Mouse (Mus musculus) testis, adult 2 months (tissue): ENCODE results near the gene Gramd1a. TPM values are rescaled to one million over a fixed set of nuclear protein-coding genes. Genes with fewer than 3 reads are reported as not detected.

Experiments used
- H3K27ac ChIP-seq: fragments of 200-500 bp; 2 replicates; pipeline ENCODE4 v1.5.1; 2012; ENCODE audit warnings: low read depth, low read length; ENCODE audit not compliant: control insufficient read depth, insufficient read depth
- H3K27me3 ChIP-seq: fragments of 200-500 bp; 2 replicates; pipeline ENCODE4 v1.6.1; 2012; ENCODE audit warnings: mild to moderate bottlenecking, low read length, moderate library complexity; ENCODE audit not compliant: control insufficient read depth, insufficient read depth
- H3K36me3 ChIP-seq: fragments of 200-500 bp; 2 replicates; pipeline ENCODE4 v1.6.1; 2012; ENCODE audit warnings: mild to moderate bottlenecking, low read length; ENCODE audit not compliant: control insufficient read depth, insufficient read depth
- H3K4me1 ChIP-seq: fragments of 200-500 bp; 2 replicates; pipeline ENCODE4 v1.6.1; 2012; ENCODE audit warnings: low read length; ENCODE audit not compliant: control insufficient read depth, insufficient read depth
- H3K4me3 ChIP-seq: fragments of 200-500 bp; 2 replicates; pipeline ENCODE4 v1.5.1; 2012; ENCODE audit warnings: low read depth, mild to moderate bottlenecking, low read length, moderate library complexity, mixed read lengths; ENCODE audit not compliant: control insufficient read depth
- CTCF ChIP-seq: fragments of 200-500 bp; IDR thresholded peaks from 2 replicates; pipeline ENCODE4 v1.5.1; 2012; ENCODE audit warnings: low read depth, mild to moderate bottlenecking, inconsistent platforms, low read length, moderate library complexity; ENCODE audit not compliant: control insufficient read depth, insufficient read depth, insufficient replicate concordance
- POLR2A ChIP-seq: fragments of 200-500 bp; IDR thresholded peaks from 2 replicates; pipeline ENCODE4 v1.6.1; 2012; ENCODE audit warnings: low read depth, mild to moderate bottlenecking, inconsistent platforms, low read length, moderate library complexity; ENCODE audit not compliant: control insufficient read depth
- polyA plus RNA-seq: library from polyadenylated mRNA; depleted of rRNA; stranded (reverse); fragments of >200 nt; gene quantifications from 2 replicates; pipeline ENCODE4 v1.2.3, GENCODE M21; 2012

Gramd1a gene
- polyA plus RNA-seq, 1 experiment = 35.1 TPM

DNA sequence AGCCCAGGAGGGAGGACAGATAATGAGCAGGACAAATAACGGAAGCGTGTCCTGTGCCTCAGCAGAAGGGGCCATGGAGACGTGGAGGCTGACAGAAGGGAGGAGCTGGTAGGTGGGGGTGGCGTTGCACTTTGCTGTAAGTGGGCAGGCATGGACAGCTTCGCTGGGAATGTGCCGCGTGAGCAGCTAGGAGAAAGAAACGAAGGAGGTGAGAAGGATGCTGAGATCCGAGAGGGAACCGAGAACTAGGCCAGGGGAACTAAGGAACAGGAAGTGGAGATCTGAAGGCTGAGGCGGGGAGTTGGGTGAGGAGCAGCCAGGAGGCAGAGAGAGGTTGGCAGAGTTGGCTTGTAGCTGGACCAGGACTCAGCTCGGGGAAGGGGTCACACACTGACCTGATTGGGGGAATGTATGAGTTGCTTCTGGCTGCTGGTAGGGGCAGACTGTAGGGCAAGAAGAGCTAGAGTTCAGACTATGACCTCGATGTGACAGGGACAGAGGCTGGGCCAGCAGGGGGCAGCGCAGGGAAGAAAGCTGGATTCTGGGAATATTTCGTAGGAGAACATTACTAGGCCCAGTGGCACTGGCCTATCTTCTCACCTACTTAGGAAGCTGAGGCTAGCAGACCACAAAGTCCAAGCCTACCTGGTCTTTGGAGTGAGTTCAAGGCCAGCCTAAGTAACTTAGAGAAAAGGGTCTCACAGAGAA is 50.5 kb downstream of the Gramd1a start:
- TF ChIP-seq CTCF (peak; percentile 62; the same call in 1 of the 2 replicates), POLR2A (no peak)
- no peaks in the 10 kb centered on the region for H3K4me1 ChIP-seq
- H3K27ac ChIP-seq = no peak overlapping the region
- no peak overlapping the region for H3K4me3 ChIP-seq
- H3K36me3 ChIP-seq = no peaks in the 10 kb centered on the region
- no peaks in the 10 kb centered on the region for H3K27me3 ChIP-seq

DNA sequence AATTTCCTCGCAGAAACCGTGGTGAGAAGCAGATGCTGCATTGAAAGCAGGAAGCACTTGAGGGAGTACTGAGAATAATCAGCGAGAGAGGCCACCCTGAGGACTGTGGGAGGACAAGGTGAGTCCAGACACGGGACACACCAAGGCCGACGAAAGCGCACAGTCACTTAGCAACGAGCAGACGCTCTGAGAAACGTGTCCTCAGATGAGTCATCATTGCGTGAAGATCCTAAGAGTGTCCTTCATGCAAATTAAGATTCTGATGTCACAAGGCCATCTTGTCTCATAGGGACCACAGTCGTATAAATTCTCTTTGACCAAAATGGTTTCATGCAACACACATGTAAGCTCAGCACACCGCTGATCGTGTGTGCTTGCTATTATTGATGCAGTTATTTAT is 54.9 kb downstream of the Gramd1a start:
- Histone ChIP-seq H3K27ac (no peak overlapping the region), H3K4me3 (no peak overlapping the region), H3K27me3 (no peaks in the 10 kb centered on the region), H3K36me3 (no peaks in the 10 kb centered on the region), H3K4me1 (no peaks in the 10 kb centered on the region; the same call in 1 of the 2 replicates)
- no peak for TF ChIP-seq POLR2A
- TF ChIP-seq CTCF = no peak

DNA sequence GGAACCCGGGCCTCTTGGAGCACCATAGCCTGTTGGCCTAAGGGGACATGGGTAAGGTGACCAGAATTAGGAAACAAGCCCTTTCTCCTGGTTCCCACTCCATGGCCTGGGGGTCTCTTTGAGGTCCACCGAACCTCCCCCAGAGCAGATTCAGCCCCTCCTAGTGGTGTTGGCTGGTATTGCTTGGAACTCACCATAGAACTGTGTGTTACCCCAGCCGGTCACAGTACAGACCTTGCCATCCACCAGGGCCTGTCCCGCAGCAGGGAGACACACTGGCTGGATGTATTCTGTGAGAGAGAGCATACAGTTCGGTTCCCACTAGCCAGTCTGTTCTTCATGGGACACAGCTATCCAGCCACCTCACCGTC is 56.1 kb downstream of the Gramd1a start:
- H3K36me3 ChIP-seq = no peaks in the 10 kb centered on the region
- no peak overlapping the region; the same call in 1 of the 2 replicates for H3K4me3 ChIP-seq
- TF ChIP-seq CTCF (no peak; the same call in 1 of the 2 replicates), POLR2A (no peak)
- H3K27ac ChIP-seq = no peak overlapping the region
- no peaks in the 10 kb centered on the region for H3K27me3 ChIP-seq
- no peaks in the 10 kb centered on the region; the same call in 1 of the 2 replicates for H3K4me1 ChIP-seq

DNA sequence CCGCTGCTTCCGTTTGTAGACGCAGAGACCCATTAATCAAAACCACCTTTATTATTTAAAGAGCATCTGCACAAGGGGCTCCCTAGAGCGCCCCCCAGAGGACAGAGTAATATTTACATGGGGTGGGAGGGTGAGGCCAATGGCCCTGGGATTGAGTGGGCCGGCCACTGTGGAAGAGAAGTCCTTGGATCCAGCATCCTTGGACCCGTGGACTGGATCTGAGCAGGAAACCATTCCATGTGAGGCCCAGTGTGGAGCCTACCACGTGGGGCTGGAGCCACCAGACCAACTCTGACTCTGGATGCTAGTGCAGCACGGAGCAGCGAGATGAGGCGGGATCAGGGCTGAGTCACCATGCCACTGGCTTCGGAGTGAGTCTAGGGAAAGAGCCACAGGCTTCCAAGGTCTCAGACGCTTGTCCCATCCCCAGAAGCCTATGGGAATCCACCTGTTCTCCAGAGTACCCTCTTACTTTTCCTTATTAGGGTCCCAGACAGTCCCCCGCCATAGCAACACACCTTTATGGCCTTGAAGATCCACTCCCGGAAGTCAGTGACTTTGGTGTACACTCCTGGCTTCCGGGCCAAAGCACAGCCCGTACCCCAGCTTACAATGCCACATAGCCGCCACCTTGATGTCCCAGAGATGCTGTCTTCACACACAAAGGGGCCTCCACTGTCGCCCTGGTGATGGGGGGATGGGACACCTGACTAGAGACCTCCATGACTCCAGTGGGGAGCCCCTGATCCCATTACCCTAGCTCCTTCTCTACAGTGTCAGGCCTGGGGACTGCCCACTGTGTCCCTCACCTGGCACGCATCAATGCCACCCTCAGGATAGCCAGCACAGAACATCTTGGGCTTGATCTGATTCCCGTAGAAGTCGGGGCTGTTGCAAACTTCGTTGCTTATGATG is 56.7 kb downstream of the Gramd1a start:
- TF ChIP-seq POLR2A (no peak), CTCF (peak; percentile 41; the same call in 1 of the 2 replicates)
- Histone ChIP-seq H3K4me3 (peak overlapping the region; percentile 54), H3K36me3 (no peaks in the 10 kb centered on the region), H3K4me1 (no peaks in the 10 kb centered on the region; the same call in 1 of the 2 replicates), H3K27me3 (no peaks in the 10 kb centered on the region), H3K27ac (no peak overlapping the region)

DNA sequence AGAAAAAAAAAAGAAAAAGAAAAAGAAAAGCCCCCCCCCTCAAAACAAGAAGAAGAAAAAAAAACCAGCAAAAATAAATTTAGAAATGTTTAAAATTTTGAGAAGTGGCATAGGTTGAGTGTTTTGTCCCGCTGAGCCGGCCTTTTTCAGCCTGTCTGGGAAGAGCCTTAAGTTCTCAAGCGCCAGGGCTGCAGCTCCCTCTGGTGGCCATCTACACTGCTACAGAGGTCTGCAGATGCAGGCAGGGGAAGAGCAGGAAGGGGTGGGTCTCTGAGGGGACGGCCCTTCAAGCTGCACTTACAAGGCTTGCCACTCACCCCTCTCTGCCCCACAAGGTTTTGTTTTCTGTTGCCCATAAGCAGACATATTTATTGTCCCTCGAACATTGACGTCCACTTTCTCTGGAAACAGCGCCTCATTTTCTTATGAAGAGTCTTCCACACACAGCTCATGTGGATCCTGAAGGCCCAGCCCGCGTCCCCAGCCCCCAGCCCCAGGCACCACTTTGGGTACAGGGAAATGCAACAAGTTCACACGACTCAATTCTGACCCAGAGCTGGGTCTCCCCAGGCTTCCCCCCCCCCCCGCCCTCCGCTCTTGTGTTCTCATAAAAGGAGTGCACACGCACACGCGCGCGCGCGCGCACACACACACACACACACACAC is 58.0 kb downstream of the Gramd1a start:
- Histone ChIP-seq H3K27ac (no peak overlapping the region), H3K4me1 (no peaks in the 10 kb centered on the region; the same call in 1 of the 2 replicates)

DNA sequence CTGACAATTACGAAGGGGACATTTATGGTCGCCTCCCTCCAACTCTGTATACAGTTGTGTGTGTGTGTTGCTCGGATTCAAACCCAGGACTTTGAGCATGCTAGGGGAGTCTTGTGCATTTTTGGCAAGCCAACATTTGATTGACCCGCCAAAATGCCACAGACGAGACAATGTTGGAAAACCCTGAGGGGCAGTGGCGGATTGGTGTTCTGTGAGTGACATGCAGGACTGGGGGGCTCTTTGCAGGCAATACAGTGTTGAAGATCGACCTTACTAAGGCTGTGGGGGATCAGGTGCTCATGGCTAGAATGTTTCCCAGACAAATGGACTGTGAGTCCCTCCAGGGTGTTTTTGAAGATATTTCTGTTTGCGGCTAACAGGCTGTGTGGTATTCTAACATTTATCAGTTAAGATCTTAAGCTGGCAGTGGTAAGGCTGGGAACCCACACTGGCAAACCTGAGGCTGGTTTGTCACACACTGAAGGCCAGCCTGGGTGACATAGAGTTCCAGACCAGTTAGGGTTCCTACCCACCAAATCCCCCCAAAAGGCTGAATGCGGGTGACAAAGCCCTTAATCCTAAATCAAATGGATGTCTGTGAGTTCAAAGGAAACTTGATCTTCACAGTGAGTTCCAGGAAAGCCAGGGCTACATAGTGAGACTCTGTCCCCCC is 58.7 kb downstream of the Gramd1a start:
- TF ChIP-seq CTCF = no peak
- TF ChIP-seq POLR2A = no peak
- H3K27ac ChIP-seq = no peak overlapping the region
- H3K36me3 ChIP-seq = no peaks in the 10 kb centered on the region
- H3K27me3 ChIP-seq = no peaks in the 10 kb centered on the region
- no peaks in the 10 kb centered on the region; the same call in 1 of the 2 replicates for H3K4me1 ChIP-seq
- peak overlapping the region; percentile 4 for H3K4me3 ChIP-seq

More for the DNA sequence above, 58.0 kb downstream of the Gramd1a start:
- H3K4me3 ChIP-seq = peak overlapping the region; percentile 73
- no peaks in the 10 kb centered on the region for H3K36me3 ChIP-seq
- H3K27me3 ChIP-seq = no peaks in the 10 kb centered on the region
- TF ChIP-seq CTCF (peak; percentile 84), POLR2A (no peak)

DNA sequence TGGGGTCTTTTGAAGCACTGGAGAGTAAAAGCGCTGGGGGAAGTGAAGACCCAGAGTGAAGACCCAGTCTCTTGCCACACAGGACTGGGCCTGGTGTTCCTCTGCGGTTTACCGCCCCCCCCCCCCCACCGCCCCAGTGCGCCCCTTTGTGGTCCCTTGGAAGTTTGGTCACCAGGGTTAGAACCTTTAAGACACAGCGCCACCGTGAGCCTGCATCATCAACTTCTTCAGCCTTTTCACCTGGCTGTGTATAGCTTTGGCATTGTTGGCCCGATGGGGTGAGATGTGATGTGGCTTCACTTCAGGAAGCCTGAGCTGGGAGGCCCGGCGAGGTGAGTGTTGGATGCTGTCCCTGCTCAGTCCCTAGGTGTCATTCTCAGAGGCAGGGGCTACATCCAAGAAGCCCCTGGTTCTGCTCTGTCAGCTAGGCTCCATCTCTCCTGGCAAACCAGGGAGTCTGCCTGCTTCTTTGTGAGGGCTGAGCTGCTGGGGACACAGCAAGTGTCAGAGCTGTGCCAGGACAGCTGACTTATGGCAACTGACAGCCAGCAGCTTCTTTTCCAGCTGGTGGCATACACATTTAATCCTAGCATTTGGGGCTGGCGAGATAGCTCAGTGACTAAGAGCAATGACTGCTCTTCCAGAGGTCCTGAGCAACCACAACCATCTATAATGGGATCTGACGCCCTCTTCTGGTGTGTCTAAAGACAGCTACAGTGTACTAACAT is 60.8 kb downstream of the Gramd1a start:
- Histone ChIP-seq H3K4me3 (no peak overlapping the region), H3K4me1 (no peaks in the 10 kb centered on the region; the same call in 1 of the 2 replicates), H3K36me3 (no peaks in the 10 kb centered on the region), H3K27ac (no peak overlapping the region), H3K27me3 (no peaks in the 10 kb centered on the region)
- TF ChIP-seq POLR2A (no peak), CTCF (no peak)
